Mouse (Mus musculus) hematopoietic multipotent progenitor cell, adult 10-12 weeks (in vitro differentiated cells): ENCODE measurements around the gene 4930415O20Rik. TPM values are rescaled to one million over a fixed set of nuclear protein-coding genes. Genes with fewer than 3 reads are reported as not detected.

Experiments used
- polyA plus RNA-seq: library from polyadenylated mRNA; stranded (reverse); fragments of >175 nt; gene quantifications from 2 replicates; pipeline ENCODE4 v1.2.3, GENCODE M21; 2012; ENCODE audit warnings: low replicate concordance

Gene 4930415O20Rik
- not detected in 2 replicates for polyA plus RNA-seq

DNA sequence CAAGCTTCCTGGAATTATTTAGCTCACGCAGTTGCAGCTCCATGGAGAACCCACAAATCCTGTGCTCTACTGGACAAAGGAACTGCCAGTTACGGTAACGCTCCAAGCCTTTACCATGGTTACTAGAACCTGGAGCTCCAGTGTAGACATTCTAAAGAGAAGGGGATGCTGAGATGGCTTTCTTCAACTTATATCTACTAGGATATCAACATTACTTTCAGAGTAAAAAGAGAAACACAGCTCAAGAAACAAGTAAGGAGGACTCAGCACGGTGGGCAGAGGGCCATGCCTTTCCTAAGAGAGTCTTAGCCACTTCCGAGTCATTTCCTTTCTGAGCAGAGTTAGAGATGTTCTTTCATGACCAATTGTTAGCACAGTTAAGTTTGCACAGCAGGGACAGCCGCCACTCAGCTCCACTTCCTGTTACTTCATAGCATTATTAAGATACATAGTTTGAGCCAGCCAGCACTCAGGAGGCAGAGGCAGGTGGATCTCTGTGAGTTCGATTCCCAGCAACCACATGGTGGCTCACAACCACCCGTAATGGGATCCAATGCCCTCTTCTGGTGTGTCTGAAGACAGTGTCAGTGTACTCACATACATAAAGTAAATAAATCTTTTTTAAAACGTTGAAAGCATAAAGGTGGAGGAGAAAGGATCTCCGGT, at the start of gene 4930415O20Rik, which contains the start of gene Ccnt1:
TSS of gene 4930415O20Rik (plus strand) at position 132 of the 666 bp plus-strand sequence.
TSS of gene Ccnt1 (minus strand) at position 51 of the 666 bp plus-strand sequence.

DNA sequence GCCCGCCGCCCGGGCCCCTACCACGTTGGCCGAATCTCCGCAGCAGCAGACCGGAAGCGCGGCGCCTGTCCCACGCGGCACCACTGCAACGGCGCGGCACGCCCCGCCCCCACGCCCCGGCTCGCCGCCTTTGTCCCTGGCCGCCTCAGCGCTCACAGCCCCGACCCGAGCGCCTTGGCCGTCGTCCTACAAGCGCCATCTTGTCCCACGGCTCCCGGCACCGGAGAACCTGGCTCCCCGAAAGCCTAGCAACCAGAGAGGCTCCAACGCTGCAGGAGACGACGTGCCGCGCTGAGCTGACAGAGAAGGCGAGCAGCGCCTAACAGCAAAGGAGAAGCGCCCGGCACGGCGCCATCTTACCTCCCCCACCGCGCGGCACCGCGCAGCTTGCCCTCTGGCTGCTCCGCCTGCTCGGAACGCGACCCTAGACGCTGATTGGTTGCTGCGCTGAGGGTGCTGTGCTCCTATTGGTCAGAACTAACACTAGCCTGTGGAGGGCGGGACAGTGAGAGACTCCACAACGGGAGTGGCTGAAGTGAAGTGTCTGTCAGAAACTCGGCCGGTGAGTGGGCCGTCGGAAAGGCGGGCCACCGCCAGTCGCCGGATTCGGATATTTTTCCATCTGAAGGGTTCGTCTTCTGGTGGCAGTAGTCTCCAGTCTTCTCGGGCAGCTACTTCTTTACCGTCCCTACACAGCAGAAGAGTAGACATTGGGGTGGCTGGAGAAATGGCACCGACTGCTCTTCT, 36.8 kb upstream of the 4930415O20Rik start, which contains the start of gene Kansl2:
TSS of gene Kansl2 (minus strand) at position 384 of the 747 bp plus-strand sequence.

DNA sequence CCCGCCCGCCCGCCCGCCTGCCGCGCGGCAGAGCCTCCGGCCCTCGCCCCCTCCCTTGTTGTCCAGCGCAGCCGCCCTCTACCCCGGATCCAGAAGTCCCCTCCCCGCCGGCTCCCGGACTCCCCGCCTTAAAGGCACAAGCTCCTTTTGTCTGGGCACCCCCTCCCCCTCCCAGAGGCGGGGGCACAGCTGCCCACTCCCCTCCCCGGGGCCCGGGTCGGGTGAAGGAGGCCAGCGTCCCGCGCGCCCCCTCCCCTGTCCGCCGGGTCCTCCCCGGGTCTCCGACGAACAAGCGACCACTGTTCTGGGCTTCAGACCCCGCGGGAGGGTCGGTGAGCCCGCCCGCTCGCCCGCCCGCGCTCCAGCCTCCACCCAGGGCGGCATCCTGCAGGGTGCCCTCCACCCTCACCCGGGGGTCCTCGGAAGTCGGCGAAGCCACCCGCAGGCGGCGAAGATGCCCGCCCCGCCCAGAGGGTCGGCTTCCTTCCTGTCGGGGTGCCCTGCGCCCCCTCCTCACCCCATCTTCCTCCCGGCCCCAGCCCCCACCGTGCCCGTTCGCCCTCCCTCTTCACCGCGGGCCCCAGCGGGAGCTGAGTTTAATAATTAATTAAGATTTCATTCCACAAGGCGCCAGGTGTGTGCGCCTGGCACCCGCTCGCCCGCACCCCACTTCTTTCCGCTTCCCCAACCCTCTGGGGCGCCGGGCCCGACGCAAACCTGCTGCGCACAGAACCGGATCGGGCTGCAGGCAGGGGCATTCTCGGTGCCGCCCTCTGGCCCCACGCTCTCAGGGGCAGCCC, 38.7 kb downstream of the 4930415O20Rik start, which contains the start of gene Adcy6:
TSS of gene Adcy6 (minus strand) at position 746 of the 800 bp plus-strand sequence.

DNA sequence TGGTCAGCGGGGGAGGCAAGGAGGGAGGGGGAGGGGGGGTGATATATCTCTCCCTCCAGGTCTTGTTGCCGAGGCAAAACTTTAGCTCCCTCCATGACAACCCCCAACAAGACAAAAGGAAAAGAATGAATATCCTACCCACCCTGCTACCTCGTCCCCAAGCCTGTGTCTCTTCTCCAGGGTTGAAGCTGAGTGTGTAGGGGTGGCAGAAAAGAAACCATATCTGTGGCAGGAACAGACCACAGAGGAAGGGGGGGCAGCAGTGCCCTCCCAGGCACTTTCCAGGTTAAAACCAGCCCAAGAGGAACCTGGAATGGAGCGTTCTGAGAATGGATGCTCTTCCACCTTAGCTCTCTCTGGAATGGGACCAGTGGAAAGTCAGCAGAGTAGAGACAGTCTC, 59.7 kb downstream of the 4930415O20Rik start, which contains the start of gene Cacnb3:
TSS of gene Cacnb3 (plus strand) at position 301 of the 400 bp plus-strand sequence.

Other genes with a start within 250 kb of the 4930415O20Rik start
- not detected in 2 replicates for gene Olfr284, start 230.0 kb upstream of the 4930415O20Rik start, polyA plus RNA-seq
- gene Olfr283, start 190.1 kb upstream of the 4930415O20Rik start, polyA plus RNA-seq = not detected in 2 replicates
- gene Olfr282, start 139.8 kb upstream of the 4930415O20Rik start, polyA plus RNA-seq = not detected in 2 replicates
- not detected in 2 replicates for gene Olfr281, start 118.4 kb upstream of the 4930415O20Rik start, polyA plus RNA-seq
- gene OR5BS1P, start 101.1 kb upstream of the 4930415O20Rik start, polyA plus RNA-seq = not detected in 2 replicates
- gene Lalba, start 88.3 kb upstream of the 4930415O20Rik start, polyA plus RNA-seq = not detected in 2 replicates
- not detected in 2 replicates for gene Olfr279, start 78.6 kb upstream of the 4930415O20Rik start, polyA plus RNA-seq
- 19.5 and 29.1 TPM in 2 replicates for gene Kansl2, start 36.7 kb upstream of the 4930415O20Rik start, polyA plus RNA-seq
- gene Ccnt1, start 81 bp upstream of the 4930415O20Rik start, polyA plus RNA-seq = 4.2 and 9.9 TPM in 2 replicates
- 2.9 and 7.1 TPM in 2 replicates for gene Adcy6, start 39.1 kb downstream of the 4930415O20Rik start, polyA plus RNA-seq
- gene Cacnb3, start 59.8 kb downstream of the 4930415O20Rik start, polyA plus RNA-seq = 6.9 and 27.7 TPM in 2 replicates
- 73.5 and 74.7 TPM in 2 replicates for gene Ddx23, start 91.9 kb downstream of the 4930415O20Rik start, polyA plus RNA-seq
- 1.9 and 3.4 TPM in 2 replicates for gene Rnd1, start 106.5 kb downstream of the 4930415O20Rik start, polyA plus RNA-seq
- gene Ccdc65, start 137.2 kb downstream of the 4930415O20Rik start, polyA plus RNA-seq = not detected in 2 replicates
- 5.8 and 13.4 TPM in 2 replicates for gene Fkbp11, start 157.2 kb downstream of the 4930415O20Rik start, polyA plus RNA-seq
- gene Arf3, start 192.2 kb downstream of the 4930415O20Rik start, polyA plus RNA-seq = 37.6 and 40.8 TPM in 2 replicates
- gene Wnt10b, start 207.1 kb downstream of the 4930415O20Rik start, polyA plus RNA-seq = 0.73 and 1.2 TPM in 2 replicates
- 0.17 TPM in 1 of 2 replicates, not detected in the other for gene Wnt1, start 218.9 kb downstream of the 4930415O20Rik start, polyA plus RNA-seq
- gene Ddn, start 238.5 kb downstream of the 4930415O20Rik start, polyA plus RNA-seq = 0.74 and 2.4 TPM in 2 replicates